ENCODE assay signal across 14 mouse cellular contexts in genomic region chr1:87871546-87871945, GRCm38 (mm10). TPM values are rescaled to one million over a fixed set of nuclear protein-coding genes. Genes with fewer than 3 reads are reported as not detected.
DNase-seq lines count a peak whose midpoint lies in the region; ATAC-seq and TF ChIP-seq lines count a peak whose summit lies in the region.
"Had no signal": no experiment of that assay in that cellular context is flagged by ENCODE, and none has a peak within 500 bp of the region (broad histone marks: within the 10 kb centered on the region; RNA-seq: fewer than 3 reads in every experiment).

No protein-coding gene starts in this region.

- H3K27ac ChIP-seq in gastrocnemius, adult 2 months = peak overlapping the region; percentile 12
- H3K27ac ChIP-seq in lung, embryonic 15.5 days = peak overlapping the region; percentile 15; the same call in 1 of the 2 replicates
- H3K27ac ChIP-seq in bone marrow macrophage, adult 2 months (ENCODE audit: insufficient read depth, low read depth, low read length) = peak overlapping the region; percentile 55
- H3K27ac ChIP-seq: forebrain, embryonic 13.5 days; kidney, postnatal 0 days had no signal

- H3K27me3 ChIP-seq in lung, embryonic 15.5 days = no peaks in the 10 kb centered on the region
- H3K27me3 ChIP-seq: forebrain, embryonic 13.5 days had no signal

- H3K4me1 ChIP-seq in lung, embryonic 15.5 days = peaks cover 5% of the 10 kb centered on the region; the same call in 1 of the 2 replicates
- H3K4me1 ChIP-seq in bone marrow macrophage, adult 2 months (ENCODE audit: control insufficient read depth, insufficient read depth, low read length) = peaks cover 79% of the 10 kb centered on the region
- H3K4me1 ChIP-seq: forebrain, embryonic 13.5 days had no signal

- H3K4me3 ChIP-seq in gastrocnemius, adult 2 months = no peak overlapping the region
- H3K4me3 ChIP-seq in lung, embryonic 15.5 days = no peak overlapping the region
- no peak overlapping the region for H3K4me3 ChIP-seq in bone marrow macrophage, adult 2 months (ENCODE audit: insufficient read depth, low read length)
- H3K4me3 ChIP-seq: forebrain, embryonic 13.5 days had no signal

- no peak for DNase-seq in gastrocnemius, adult 2 months
- DNase-seq in gastrocnemius, adult 18-20 months (ENCODE audit: low spot score) = no peak
- no peak for DNase-seq in lung, postnatal 10 days
- peak; percentile 58 for DNase-seq in fibroblast of lung, adult 2 months (ENCODE audit: low read depth)
- no peak for DNase-seq in layer of hippocampus, postnatal 14 days (ENCODE audit: low spot score in 2 of 2)
- no peak for DNase-seq in layer of hippocampus, adult 18-20 months (ENCODE audit: low spot score in 2 of 2)
- DNase-seq: B cell, adult 2 months; liver; right cerebral cortex, postnatal 14 days had no signal

- no peak for TF ChIP-seq POLR2A in bone marrow macrophage, adult 2 months (IDR thresholded peaks at IDR 0.05; ENCODE audit: borderline replicate concordance, low read depth, low read length)

- H3K4me2 ChIP-seq in lung, embryonic 15.5 days = no peak overlapping the region
- H3K4me2 ChIP-seq: forebrain, embryonic 13.5 days had no signal

- ATAC-seq in lung, embryonic 15.5 days (ENCODE audit: borderline replicate concordance, extremely low read depth, low FRiP score, low TSS enrichment) = no peak
- ATAC-seq: forebrain, embryonic 13.5 days had no signal

- intact Hi-C loops in gastrocnemius, adult 2 months (cut with DNase I) = no loop called here

- no peaks in the 10 kb centered on the region for H3K9me3 ChIP-seq in lung, embryonic 15.5 days
- H3K9me3 ChIP-seq: forebrain, embryonic 13.5 days; G1E had no signal

- TF ChIP-seq CTCF in gastrocnemius, adult 2 months (IDR thresholded peaks at IDR 0.05) = no peak
- TF ChIP-seq CTCF in bone marrow macrophage, adult 2 months (IDR thresholded peaks at IDR 0.05; ENCODE audit: low read depth, low read length) = no peak

- H3K36me3 ChIP-seq in lung, embryonic 15.5 days = no peaks in the 10 kb centered on the region

- H3K9ac ChIP-seq in lung, embryonic 15.5 days = no peak overlapping the region
- H3K9ac ChIP-seq: forebrain, embryonic 13.5 days had no signal

RNA-seq across cellular contexts. Expression of gene Dgkd, which starts 18.5 kb away (rescaled TPM):
- total RNA-seq in gastrocnemius, adult 2 months (2021) = 10 to 100 TPM; 31.3 to 32.9 TPM
- total RNA-seq in gastrocnemius, adult 18-20 months (2021) = 10 to 100 TPM; 27.8 to 29.2 TPM
- 29.6 and 33.5 TPM in 2 replicates for polyA plus RNA-seq in lung, embryonic 15.5 days (2015; fragmentation: Nextera tagmentation; extraction: Ambion mirVana)
- 91.0 and 100 TPM in 2 replicates for polyA plus RNA-seq in bone marrow macrophage, adult 2 months (2012; ENCODE audit: insufficient read depth, insufficient read length, missing spikeins)
- 100 to 1,000 TPM; 124 to 137 TPM for total RNA-seq in layer of hippocampus, postnatal 14 days (2021)
- 100 to 1,000 TPM in 1 of 2 experiments, 10 to 100 TPM in 1; 92.0 to 100 TPM for total RNA-seq in layer of hippocampus, adult 18-20 months (2021)
